Mouse (Mus musculus) ES-E14 (cell line): ENCODE results near the gene Ifna6. TPM values are rescaled to one million over a fixed set of nuclear protein-coding genes. Genes with fewer than 3 reads are reported as not detected.

ENCODE experiments used
- DNase-seq: peaks from one replicate; pipeline ENCODE4 v3.0.0-alpha.2; 2013; ENCODE audit warnings: low read depth, low spot score
- H3K27ac ChIP-seq: 2 replicates; pipeline ENCODE4 v1.5.1; 2012; ENCODE audit warnings: low read depth, mild to moderate bottlenecking, low read length, moderate library complexity, mixed read lengths; ENCODE audit not compliant: poor library complexity, insufficient read depth, severe bottlenecking
- H3K36me3 ChIP-seq: 2 replicates; pipeline ENCODE4 v1.6.1; 2012; ENCODE audit warnings: mild to moderate bottlenecking, low read length, moderate library complexity, mixed read lengths; ENCODE audit not compliant: control insufficient read depth, poor library complexity, insufficient read depth, severe bottlenecking
- H3K4me1 ChIP-seq, 2 experiments: fragments of 150-350 bp in 1 of 2; sonication (generic) in 1 of 2; 2 replicates each; pipeline ENCODE4 v1.6.1; 2012; ENCODE audit warnings: low read length in 2 of 2, mild to moderate bottlenecking in 1 of 2, mixed read lengths in 1 of 2; ENCODE audit not compliant: control insufficient read depth in 2 of 2, insufficient read depth in 2 of 2, poor library complexity in 1 of 2
- H3K4me3 ChIP-seq, 2 experiments: fragments of 150-350 bp in 1 of 2; sonication (generic) in 1 of 2; 2 replicates each; pipeline ENCODE4 v1.5.1; 2012; ENCODE audit warnings: low read length in 2 of 2, low read depth in 1 of 2, mild to moderate bottlenecking in 1 of 2, mixed read lengths in 1 of 2; ENCODE audit not compliant: insufficient read depth in 1 of 2, poor library complexity in 1 of 2, severe bottlenecking in 1 of 2
- H3K9ac ChIP-seq: 2 replicates; pipeline ENCODE4 v1.6.1; 2012; ENCODE audit warnings: low read depth, mild to moderate bottlenecking, low read length, mixed read lengths; ENCODE audit not compliant: poor library complexity, insufficient read depth, severe bottlenecking
- H3K9me3 ChIP-seq: fragments of 150-350 bp; sonication (generic); 2 replicates; pipeline ENCODE4 v1.6.1; 2012; ENCODE audit warnings: low read depth, mild to moderate bottlenecking, low read length; ENCODE audit not compliant: control insufficient read depth, insufficient read depth
- CHD2 ChIP-seq: IDR thresholded peaks from 2 replicates; pipeline ENCODE4 v1.6.1; 2014; ENCODE audit warnings: mild to moderate bottlenecking, low read depth, low read length, inconsistent platforms
- HCFC1 ChIP-seq: IDR thresholded peaks from 2 replicates; pipeline ENCODE4 v1.6.1; 2012; ENCODE audit warnings: low read length, inconsistent platforms, borderline replicate concordance; ENCODE audit not compliant: insufficient read depth
- MAFK ChIP-seq: IDR thresholded peaks from 2 replicates; pipeline ENCODE4 v1.6.1; 2014; ENCODE audit warnings: mild to moderate bottlenecking, low read depth, low read length, inconsistent platforms; ENCODE audit not compliant: insufficient read depth
- ZC3H11A ChIP-seq: IDR thresholded peaks from 2 replicates; pipeline ENCODE4 v1.6.1; 2012; ENCODE audit warnings: low read depth, mild to moderate bottlenecking, inconsistent platforms, low read length, borderline replicate concordance
- ZNF384 ChIP-seq: IDR thresholded peaks from 2 replicates; pipeline ENCODE4 v1.6.1; 2012; ENCODE audit warnings: low read depth, low read length, inconsistent platforms
- in situ Hi-C, 2 experiments: fragments of 600-800 bp; cut with MboI; formaldehyde crosslinking; loops; one replicate each; pipeline ENCODE4 v1.15.1; 2025; ENCODE audit warnings: low sequenced_read_pairs in 2 of 2, inconsistent platforms in 1 of 2; ENCODE audit not compliant: unreplicated experiment in 2 of 2
- total RNA-seq: library from RNA; depleted of rRNA; stranded (reverse); fragments of 300-350 nt; gene quantifications from 2 replicates; pipeline ENCODE4 v1.2.3, GENCODE M21; 2012

The Ifna6 gene
- total RNA-seq, 1 experiment: not detected

- DNase-seq: peak; percentile 63
- TF ChIP-seq ZC3H11A: peak; percentile 67; the same call in 1 of the 2 replicates
- no peak for TF ChIP-seq ZNF384
- Histone ChIP-seq H3K4me3 (peak overlapping the region in 1 of 2 experiments; percentile 72; a peak in 3 of 4 replicates), H3K9ac (no peak overlapping the region), H3K36me3 (no peaks in the 10 kb centered on the region), H3K9me3 (no peaks in the 10 kb centered on the region), H3K4me1 (peaks cover 0 to 14% of the 10 kb centered on the region in 2 experiments; a peak in 2 of 4 replicates), H3K27ac (no peak overlapping the region)
- in situ Hi-C loops: no loop called here
These were observed 40.2 kb downstream of the Ifna6 start for GRCm38 (mm10) chr4:88867366-88867925.

GRCm38 (mm10) chr4:88867926-88868911, 41.0 kb downstream of the Ifna6 start:
- Histone ChIP-seq H3K27ac (no peak overlapping the region), H3K36me3 (no peaks in the 10 kb centered on the region), H3K9me3 (no peaks in the 10 kb centered on the region), H3K4me3 (peak overlapping the region; percentile 59 to 72), H3K9ac (peak overlapping the region; percentile 59), H3K4me1 (peaks cover 0 to 7% of the 10 kb centered on the region in 2 experiments; a peak in 1 of 4 replicates)
- no peak for DNase-seq
- in situ Hi-C loops: no loop called here
- TF ChIP-seq ZNF384: no peak

- no peak overlapping the region for H3K9ac ChIP-seq
- no peak overlapping the region for H3K4me3 ChIP-seq
- H3K36me3 ChIP-seq: no peaks in the 10 kb centered on the region
- H3K27ac ChIP-seq: no peak overlapping the region
- in situ Hi-C loops: loop anchor here in 1 of 2 experiments (5.0 kb wide), 1 partner anchor 255 kb away; no protein-coding TSS in a partner anchor
- TF ChIP-seq ZNF384 (no peak), ZC3H11A (peak; percentile 25; the same call in 1 of the 2 replicates), CHD2 (no peak), HCFC1 (no peak), MAFK (0 out of 2 replicates have a peak, but pooled peaks have one; percentile 30)
- no peaks in the 10 kb centered on the region for H3K9me3 ChIP-seq
- no peak for DNase-seq
- no peaks in the 10 kb centered on the region for H3K4me1 ChIP-seq
These were observed 45.5 kb downstream of the Ifna6 start for GRCm38 (mm10) chr4:88872691-88873090.

GRCm38 (mm10) chr4:88875435-88876095, 48.3 kb downstream of the Ifna6 start:
- Histone ChIP-seq H3K4me1 (no peaks in the 10 kb centered on the region), H3K9ac (no peak overlapping the region), H3K27ac (no peak overlapping the region), H3K36me3 (no peaks in the 10 kb centered on the region), H3K4me3 (no peak overlapping the region), H3K9me3 (no peaks in the 10 kb centered on the region)
- in situ Hi-C loops: no loop called here
- TF ChIP-seq HCFC1: no peak
- TF ChIP-seq ZNF384: no peak
- no peak for TF ChIP-seq ZC3H11A
- TF ChIP-seq CHD2: no peak
- no peak for TF ChIP-seq MAFK
- DNase-seq: no peak
